Mouse (Mus musculus) thymus, postnatal 36 days (tissue): ENCODE measurements around the gene Gm47996.
"Not testable (repeated sequence)": the region's sequence is repeated elsewhere in the genome, so short reads cannot be mapped to it uniquely, and the experiment has no call there.

ENCODE experiments used
- DNase-seq, 2 experiments: peaks; one replicate each; pipeline ENCODE4 v3.0.0; 2022; ENCODE audit warnings: mixed read lengths in 2 of 2

The Gm47996 gene

GRCm38 (mm10) chr1:151209824-151210355, at the start of gene Gm47996:
Gm47996 (plus strand) TSS chr1:151210131.
- DNase-seq: peak; percentile 15 to 17

GRCm38 (mm10) chr1:151166031-151166430, 43.9 kb upstream of the Gm47996 start:
- no peak for DNase-seq

GRCm38 (mm10) chr1:151167297-151168047, 42.5 kb upstream of the Gm47996 start:
- no peak for DNase-seq

- no peak for DNase-seq
These were observed 41.3 kb upstream of the Gm47996 start for GRCm38 (mm10) chr1:151168637-151169036.

GRCm38 (mm10) chr1:151171572-151172461, 38.1 kb upstream of the Gm47996 start:
- DNase-seq: no peak

GRCm38 (mm10) chr1:151177030-151177936, 32.6 kb upstream of the Gm47996 start:
- peak in 1 of 2 experiments; percentile 13 for DNase-seq

- no peak for DNase-seq
These were observed 32.0 kb upstream of the Gm47996 start for GRCm38 (mm10) chr1:151177937-151178271.

GRCm38 (mm10) chr1:151178505-151179083, 31.3 kb upstream of the Gm47996 start:
- DNase-seq: no peak

- DNase-seq: no peak
These were observed 29.8 kb upstream of the Gm47996 start for GRCm38 (mm10) chr1:151180167-151180566.

GRCm38 (mm10) chr1:151182266-151182665, 27.7 kb upstream of the Gm47996 start, which contains the start of gene Gm47985:
Gm47985 (plus strand) TSS chr1:151182537.
- DNase-seq: not testable (repeated sequence)

- DNase-seq: not testable (repeated sequence)
These were observed 23.7 kb upstream of the Gm47996 start for GRCm38 (mm10) chr1:151186186-151186585.

GRCm38 (mm10) chr1:151186879-151187424, 23.0 kb upstream of the Gm47996 start:
- not testable (repeated sequence) for DNase-seq

- DNase-seq: no peak
These were observed 21.5 kb upstream of the Gm47996 start for GRCm38 (mm10) chr1:151188469-151188868.

- DNase-seq: not testable (repeated sequence)
These were observed 17.9 kb upstream of the Gm47996 start, which contains the start of gene Gm8947 for GRCm38 (mm10) chr1:151192075-151192474. Gm8947 (plus strand) TSS chr1:151192376.

- not testable (repeated sequence) for DNase-seq
These were observed 17.2 kb upstream of the Gm47996 start for GRCm38 (mm10) chr1:151192739-151193138.

GRCm38 (mm10) chr1:151195986-151196385, 13.9 kb upstream of the Gm47996 start:
- not testable (repeated sequence) for DNase-seq

- DNase-seq: not testable (repeated sequence)
These were observed 13.2 kb upstream of the Gm47996 start for GRCm38 (mm10) chr1:151196690-151197089.

GRCm38 (mm10) chr1:151198120-151198519, 11.8 kb upstream of the Gm47996 start, which contains the start of gene Gm47995:
Gm47995 (plus strand) TSS chr1:151198448.
- DNase-seq: not testable (repeated sequence)

GRCm38 (mm10) chr1:151200620-151201019, 9.3 kb upstream of the Gm47996 start:
- not testable (repeated sequence) for DNase-seq

- not testable (repeated sequence) for DNase-seq
These were observed 7.2 kb upstream of the Gm47996 start for GRCm38 (mm10) chr1:151202771-151203170.

- not testable (repeated sequence) for DNase-seq
These were observed 6.1 kb upstream of the Gm47996 start, which contains the start of gene 3110040M04Rik for GRCm38 (mm10) chr1:151203818-151204217. 3110040M04Rik (plus strand) TSS chr1:151204121.
